ENCODE assay signal across 8 mouse cellular contexts in the genomic region with DNA sequence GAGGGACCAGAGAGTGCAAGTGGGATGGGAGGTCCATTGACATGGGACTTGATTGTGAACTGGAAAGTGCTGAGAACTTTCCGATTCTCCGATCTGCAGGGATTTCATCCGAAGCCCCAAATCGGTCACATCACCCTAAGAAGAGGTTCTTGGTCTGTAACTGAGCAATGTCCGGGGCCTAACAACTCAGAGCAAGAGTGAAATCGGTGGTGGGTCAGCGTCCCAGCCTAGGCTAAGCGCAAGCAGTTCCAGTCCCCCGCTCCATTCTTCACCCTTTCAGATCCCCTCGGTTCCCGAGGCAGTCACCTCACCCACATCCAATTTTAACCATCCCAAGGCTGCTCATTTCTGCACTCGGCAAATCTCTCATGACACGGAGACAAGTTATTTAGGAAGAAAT. TPM values are rescaled to one million over a fixed set of nuclear protein-coding genes. Genes with fewer than 3 reads are reported as not detected.
DNase-seq lines count a peak whose midpoint lies in the region; ATAC-seq and TF ChIP-seq lines count a peak whose summit lies in the region.

No protein-coding gene starts in this region.

- H3K4me2 ChIP-seq in hindbrain, embryonic 11.5 days (replicated peaks; ENCODE audit: low read depth, low read length), result peak overlapping the region; percentile 85
- peak overlapping the region; percentile 96 for H3K4me2 ChIP-seq in liver, embryonic 16.5 days (ENCODE audit: low read depth, low read length)

- no peaks in the 10 kb centered on the region for H3K9me3 ChIP-seq in ES-E14 (ENCODE audit: control insufficient read depth, insufficient read depth, low read depth, low read length)
- no peaks in the 10 kb centered on the region for H3K9me3 ChIP-seq in hindbrain, embryonic 11.5 days (ENCODE audit: control insufficient read depth, low read length)
- no peaks in the 10 kb centered on the region for H3K9me3 ChIP-seq in liver, embryonic 16.5 days (replicated peaks; ENCODE audit: control insufficient read depth, low read length)

- ATAC-seq in hindbrain, embryonic 11.5 days (ENCODE audit: low FRiP score), result no peak
- ATAC-seq in liver, embryonic 16.5 days (ENCODE audit: low read depth), result no peak
- no peak for ATAC-seq in monocyte, adult 5-6 weeks (replicated peaks; ENCODE audit: insufficient number of reproducible peaks, low FRiP score, low TSS enrichment, poor library complexity, severe bottlenecking)

- H3K9ac ChIP-seq in ES-E14 (ENCODE audit: insufficient read depth, low read depth, low read length, poor library complexity, severe bottlenecking), result peak overlapping the region; percentile 84
- H3K9ac ChIP-seq in hindbrain, embryonic 11.5 days (ENCODE audit: low read depth, low read length), result peak overlapping the region; percentile 81
- peak overlapping the region; percentile 83 for H3K9ac ChIP-seq in liver, embryonic 16.5 days (ENCODE audit: low read depth, low read length)

- no peaks in the 10 kb centered on the region for H3K27me3 ChIP-seq in hindbrain, embryonic 11.5 days (ENCODE audit: control insufficient read depth, insufficient read depth, low read length)
- H3K27me3 ChIP-seq in liver, embryonic 16.5 days (ENCODE audit: control insufficient read depth, insufficient read depth, low read depth, low read length), result no peaks in the 10 kb centered on the region

- WGBS in hindbrain, embryonic 11.5 days, result under 1% methylated on average over 13 of the region's 13 CpGs
- 0% methylated on average over 13 of the region's 13 CpGs for WGBS in liver, embryonic 16.5 days (ENCODE audit: insufficient replicate concordance)

- peak; percentile 65 for DNase-seq in embryo, embryonic 10 days (ENCODE audit: low spot score)
- no peak for DNase-seq in embryo, embryonic 9.5 days (ENCODE audit: extremely low spot score)
- DNase-seq in ES-E14 (ENCODE audit: low read depth, low spot score), result no peak
- DNase-seq in hindbrain, embryonic 11.5 days (ENCODE audit: low spot score), result no peak
- no peak for DNase-seq in thymus, postnatal 14 days
- DNase-seq in retina, postnatal 1 day, result no peak

- H3K27ac ChIP-seq in ES-E14 (ENCODE audit: insufficient read depth, low read depth, low read length, poor library complexity, severe bottlenecking), result peak overlapping the region; percentile 5
- peak overlapping the region; percentile 82 for H3K27ac ChIP-seq in hindbrain, embryonic 11.5 days (ENCODE audit: low read depth, low read length)
- peak overlapping the region; percentile 83 for H3K27ac ChIP-seq in liver, embryonic 16.5 days (ENCODE audit: low read length)

- peak overlapping the region; percentile 69 to 80 for H3K4me3 ChIP-seq in ES-E14 (ENCODE audit: insufficient read depth in 1 of 2, low read depth in 1 of 2, low read length in 2 of 2, poor library complexity in 1 of 2, severe bottlenecking in 1 of 2)
- peak overlapping the region; percentile 59 for H3K4me3 ChIP-seq in hindbrain, embryonic 11.5 days (ENCODE audit: low read depth, low read length)
- H3K4me3 ChIP-seq in liver, embryonic 16.5 days (ENCODE audit: low read depth, low read length), result peak overlapping the region; percentile 74

- peaks cover 5 to 8% of the 10 kb centered on the region in 2 experiments; a peak in 2 of 4 replicates for H3K4me1 ChIP-seq in ES-E14 (ENCODE audit: control insufficient read depth in 2 of 2, insufficient read depth in 2 of 2, low read length in 2 of 2, poor library complexity in 1 of 2)
- H3K4me1 ChIP-seq in hindbrain, embryonic 11.5 days (replicated peaks; ENCODE audit: control insufficient read depth, insufficient read depth, low read length), result peaks cover 7% of the 10 kb centered on the region
- H3K4me1 ChIP-seq in liver, embryonic 16.5 days (ENCODE audit: control insufficient read depth, low read depth, low read length), result peaks cover 57% of the 10 kb centered on the region

- H3K36me3 ChIP-seq in ES-E14 (ENCODE audit: control insufficient read depth, insufficient read depth, low read length, poor library complexity, severe bottlenecking), result no peaks in the 10 kb centered on the region
- no peaks in the 10 kb centered on the region for H3K36me3 ChIP-seq in hindbrain, embryonic 11.5 days (ENCODE audit: control insufficient read depth, insufficient read depth, low read length)
- no peaks in the 10 kb centered on the region for H3K36me3 ChIP-seq in liver, embryonic 16.5 days (ENCODE audit: control insufficient read depth, insufficient read depth)

- in situ Hi-C loops in ES-E14 (cut with MboI; ENCODE audit: low sequenced_read_pairs in 2 of 2, unreplicated experiment in 2 of 2), result no loop called here

TF ChIP-seq in ES-E14, 5 proteins besides CTCF, POLR2A, EP300 and RAD21:
- no peak; the same call in 1 of the 2 replicates for TF ChIP-seq HCFC1 (IDR thresholded peaks at IDR 0.05; ENCODE audit: borderline replicate concordance, insufficient read depth, low read length)
- TF ChIP-seq ZNF384 (IDR thresholded peaks at IDR 0.05; ENCODE audit: low read depth, low read length), result no peak
- TF ChIP-seq CHD2 (IDR thresholded peaks at IDR 0.05; ENCODE audit: low read depth, low read length), result no peak
- TF ChIP-seq ZC3H11A (IDR thresholded peaks at IDR 0.05; ENCODE audit: borderline replicate concordance, low read depth, low read length), result no peak
- no peak for TF ChIP-seq MAFK (IDR thresholded peaks at IDR 0.05; ENCODE audit: insufficient read depth, low read depth, low read length)

RNA-seq across cellular contexts. Expression of a gene that starts 0.5 kb away (rescaled TPM):
- 38.6 and 38.8 TPM in 2 replicates for total RNA-seq in ES-E14 (2012; rRNA removed)
- polyA plus RNA-seq in hindbrain, embryonic 11.5 days (2014; fragmentation: Nextera tagmentation; extraction: Ambion mirVana), result 52.4 and 54.6 TPM in 2 replicates
- 20.2 and 21.7 TPM in 2 replicates for polyA plus RNA-seq in liver, embryonic 16.5 days (2015; fragmentation: Nextera tagmentation; extraction: Ambion mirVana)
- total RNA-seq in monocyte, adult 5-6 weeks (2017), result 1.1 TPM in 1 of 3 replicates, not detected in the others

RNA-seq across cellular contexts. Expression of a gene that starts 10.6 kb away (rescaled TPM):
- total RNA-seq in ES-E14 (2012; rRNA removed), result 4.5 and 6.2 TPM in 2 replicates
- 9.8 and 11.6 TPM in 2 replicates for polyA plus RNA-seq in hindbrain, embryonic 11.5 days (2014; fragmentation: Nextera tagmentation; extraction: Ambion mirVana)
- polyA plus RNA-seq in liver, embryonic 16.5 days (2015; fragmentation: Nextera tagmentation; extraction: Ambion mirVana), result 3.1 and 3.6 TPM in 2 replicates
- total RNA-seq in monocyte, adult 5-6 weeks (2017), result 12.4 to 16.1 TPM (median 13.3 TPM) in 3 replicates

RNA-seq across cellular contexts. Expression of a gene that starts 18.2 kb away (rescaled TPM):
- total RNA-seq in ES-E14 (2012; rRNA removed), result 7.1 and 9.0 TPM in 2 replicates
- polyA plus RNA-seq in hindbrain, embryonic 11.5 days (2014; fragmentation: Nextera tagmentation; extraction: Ambion mirVana), result 85.1 and 98.1 TPM in 2 replicates
- polyA plus RNA-seq in liver, embryonic 16.5 days (2015; fragmentation: Nextera tagmentation; extraction: Ambion mirVana), result 16.4 and 25.4 TPM in 2 replicates
- 13.1 to 89.9 TPM (median 23.6 TPM) in 3 replicates for total RNA-seq in monocyte, adult 5-6 weeks (2017)

RNA-seq across cellular contexts. Expression of a gene that starts 24.6 kb away (rescaled TPM):
- 71.7 and 81.1 TPM in 2 replicates for total RNA-seq in ES-E14 (2012; rRNA removed)
- 131 and 141 TPM in 2 replicates for polyA plus RNA-seq in hindbrain, embryonic 11.5 days (2014; fragmentation: Nextera tagmentation; extraction: Ambion mirVana)
- 101 and 107 TPM in 2 replicates for polyA plus RNA-seq in liver, embryonic 16.5 days (2015; fragmentation: Nextera tagmentation; extraction: Ambion mirVana)
- total RNA-seq in monocyte, adult 5-6 weeks (2017), result 1.1 to 8.3 TPM (median 4.8 TPM) in 3 replicates

RNA-seq across cellular contexts. Expression of a gene that starts 24.9 kb away (rescaled TPM):
- total RNA-seq in ES-E14 (2012; rRNA removed), result 6.0 and 8.6 TPM in 2 replicates
- polyA plus RNA-seq in hindbrain, embryonic 11.5 days (2014; fragmentation: Nextera tagmentation; extraction: Ambion mirVana), result 5.6 and 7.4 TPM in 2 replicates
- polyA plus RNA-seq in liver, embryonic 16.5 days (2015; fragmentation: Nextera tagmentation; extraction: Ambion mirVana), result 6.9 and 8.5 TPM in 2 replicates
- 44.9 to 89.7 TPM (median 81.1 TPM) in 3 replicates for total RNA-seq in monocyte, adult 5-6 weeks (2017)

Comparison
In these comparisons a context has a peak if more than half of its experiments do, and no peak if none do; other contexts are left out.
1. H3K27ac ChIP-seq: peak in every context shown above with its lines; median percentile 83 in liver, embryonic 16.5 days; 82 in hindbrain, embryonic 11.5 days; 5 in ES-E14.
2. RNA of a gene that starts 0.5 kb away (total RNA-seq): 38.6 to 38.8 TPM in ES-E14; 1.1 TPM in monocyte, adult 5-6 weeks; every median in the first group is over 10 times any median in the second.
3. Peak in every context shown above with its lines, with median percentiles within 50 percentile points of each other: H3K4me3 ChIP-seq and H3K9ac ChIP-seq.